Mouse (Mus musculus): ENCODE data around the gene Nat10. TPM values are rescaled to one million over a fixed set of nuclear protein-coding genes. Genes with fewer than 3 reads are reported as not detected.

Nat10 gene
- polyA plus RNA-seq, 1 experiment from 2014 or later, result 21.6 TPM

GRCm38 (mm10) chr2:103682927-103683442, 78.1 kb downstream of the Nat10 start:
- Histone ChIP-seq H3K4me2 (ENCODE audit: low read length) (no peak overlapping the region), H3K9ac (replicated peaks; ENCODE audit: low read length) (no peak overlapping the region), H3K9me3 (ENCODE audit: control insufficient read depth, low read length) (no peaks in the 10 kb centered on the region), H3K27ac (replicated peaks; ENCODE audit: low read depth, low read length) (no peak overlapping the region), H3K27me3 (ENCODE audit: control insufficient read depth, insufficient read depth, low read length) (no peaks in the 10 kb centered on the region), H3K4me3 (replicated peaks; ENCODE audit: low read depth, low read length) (no peak overlapping the region), H3K36me3 (ENCODE audit: control insufficient read depth, insufficient read depth, low read length) (no peaks in the 10 kb centered on the region), H3K4me1 (ENCODE audit: control insufficient read depth, insufficient read depth, low read length) (peaks cover 10% of the 10 kb centered on the region; the same call in 1 of the 2 replicates)
- ATAC-seq (ENCODE audit: low FRiP score, low TSS enrichment) (peak; percentile 62), DNase-seq (peak; percentile 48)
- WGBS, result 75% methylated on average over 9 of the region's 9 CpGs

- 74% methylated on average over 9 of the region's 9 CpGs for WGBS
- Histone ChIP-seq H3K27me3 (ENCODE audit: control insufficient read depth, insufficient read depth, low read length) (no peaks in the 10 kb centered on the region), H3K9ac (replicated peaks; ENCODE audit: low read length) (no peak overlapping the region), H3K4me2 (ENCODE audit: low read length) (no peak overlapping the region), H3K9me3 (ENCODE audit: control insufficient read depth, low read length) (no peaks in the 10 kb centered on the region), H3K27ac (replicated peaks; ENCODE audit: low read depth, low read length) (no peak overlapping the region; the same call in 1 of the 2 replicates), H3K4me3 (replicated peaks; ENCODE audit: low read depth, low read length) (no peak overlapping the region), H3K36me3 (ENCODE audit: control insufficient read depth, insufficient read depth, low read length) (no peaks in the 10 kb centered on the region), H3K4me1 (ENCODE audit: control insufficient read depth, insufficient read depth, low read length) (peaks cover 10% of the 10 kb centered on the region; the same call in 1 of the 2 replicates)
- ATAC-seq (ENCODE audit: low FRiP score, low TSS enrichment) (no peak), DNase-seq (no peak)
Measured at GRCm38 (mm10) chr2:103682261-103682722, 78.8 kb downstream of the Nat10 start.

GRCm38 (mm10) chr2:103681149-103681548, 79.9 kb downstream of the Nat10 start:
- ATAC-seq (ENCODE audit: low FRiP score, low TSS enrichment), result no peak
- H3K4me2 ChIP-seq (ENCODE audit: low read length), result no peak overlapping the region
- 88% methylated on average over 5 of the region's 5 CpGs for WGBS

GRCm38 (mm10) chr2:103680364-103681110, 80.5 kb downstream of the Nat10 start:
- DNase-seq, result no peak
- no peaks in the 10 kb centered on the region for H3K36me3 ChIP-seq (ENCODE audit: control insufficient read depth, insufficient read depth, low read length)
- H3K9ac ChIP-seq (replicated peaks; ENCODE audit: low read length), result no peak overlapping the region
- no peak overlapping the region for H3K4me3 ChIP-seq (replicated peaks; ENCODE audit: low read depth, low read length)
- no peak overlapping the region for H3K27ac ChIP-seq (replicated peaks; ENCODE audit: low read depth, low read length)
- no peaks in the 10 kb centered on the region for H3K9me3 ChIP-seq (ENCODE audit: control insufficient read depth, low read length)
- H3K27me3 ChIP-seq (ENCODE audit: control insufficient read depth, insufficient read depth, low read length), result no peaks in the 10 kb centered on the region
- ATAC-seq (ENCODE audit: low FRiP score, low TSS enrichment), result no peak
- no peak overlapping the region for H3K4me2 ChIP-seq (ENCODE audit: low read length)
- WGBS, result 74% methylated on average over 9 of the region's 9 CpGs
- H3K4me1 ChIP-seq (ENCODE audit: control insufficient read depth, insufficient read depth, low read length), result peaks cover 10% of the 10 kb centered on the region; the same call in 1 of the 2 replicates

More at GRCm38 (mm10) chr2:103681149-103681548, 79.9 kb downstream of the Nat10 start:
- Histone ChIP-seq H3K4me1 (ENCODE audit: control insufficient read depth, insufficient read depth, low read length) (peaks cover 10% of the 10 kb centered on the region; the same call in 1 of the 2 replicates), H3K27ac (replicated peaks; ENCODE audit: low read depth, low read length) (no peak overlapping the region), H3K36me3 (ENCODE audit: control insufficient read depth, insufficient read depth, low read length) (no peaks in the 10 kb centered on the region), H3K9me3 (ENCODE audit: control insufficient read depth, low read length) (no peaks in the 10 kb centered on the region), H3K9ac (replicated peaks; ENCODE audit: low read length) (no peak overlapping the region), H3K27me3 (ENCODE audit: control insufficient read depth, insufficient read depth, low read length) (no peaks in the 10 kb centered on the region), H3K4me3 (replicated peaks; ENCODE audit: low read depth, low read length) (no peak overlapping the region)
- DNase-seq, result no peak

GRCm38 (mm10) chr2:103678433-103678832, 82.6 kb downstream of the Nat10 start:
- 84% methylated on average over 6 of the region's 6 CpGs for WGBS
- ATAC-seq (ENCODE audit: low FRiP score, low TSS enrichment), result no peak

GRCm38 (mm10) chr2:103677614-103678369, 83.3 kb downstream of the Nat10 start:
- Histone ChIP-seq H3K9me3 (ENCODE audit: control insufficient read depth, low read length) (no peaks in the 10 kb centered on the region), H3K4me3 (replicated peaks; ENCODE audit: low read depth, low read length) (no peak overlapping the region), H3K9ac (replicated peaks; ENCODE audit: low read length) (no peak overlapping the region), H3K27me3 (ENCODE audit: control insufficient read depth, insufficient read depth, low read length) (no peaks in the 10 kb centered on the region), H3K4me1 (ENCODE audit: control insufficient read depth, insufficient read depth, low read length) (peaks cover 4% of the 10 kb centered on the region; the same call in 1 of the 2 replicates), H3K4me2 (ENCODE audit: low read length) (no peak overlapping the region), H3K27ac (replicated peaks; ENCODE audit: low read depth, low read length) (no peak overlapping the region), H3K36me3 (ENCODE audit: control insufficient read depth, insufficient read depth, low read length) (no peaks in the 10 kb centered on the region)
- DNase-seq, result no peak
- ATAC-seq (ENCODE audit: low FRiP score, low TSS enrichment), result no peak
- WGBS, result 77% methylated on average over 7 of the region's 7 CpGs

More at GRCm38 (mm10) chr2:103678433-103678832, 82.6 kb downstream of the Nat10 start:
- Histone ChIP-seq H3K36me3 (ENCODE audit: control insufficient read depth, insufficient read depth, low read length) (no peaks in the 10 kb centered on the region), H3K4me1 (ENCODE audit: control insufficient read depth, insufficient read depth, low read length) (peaks cover 10% of the 10 kb centered on the region; the same call in 1 of the 2 replicates), H3K27ac (replicated peaks; ENCODE audit: low read depth, low read length) (no peak overlapping the region), H3K9me3 (ENCODE audit: control insufficient read depth, low read length) (no peaks in the 10 kb centered on the region), H3K27me3 (ENCODE audit: control insufficient read depth, insufficient read depth, low read length) (no peaks in the 10 kb centered on the region), H3K4me3 (replicated peaks; ENCODE audit: low read depth, low read length) (no peak overlapping the region), H3K4me2 (ENCODE audit: low read length) (no peak overlapping the region), H3K9ac (replicated peaks; ENCODE audit: low read length) (no peak overlapping the region)
- DNase-seq, result no peak

- 71% methylated on average over 2 of the region's 2 CpGs for WGBS
- Histone ChIP-seq H3K27ac (replicated peaks; ENCODE audit: low read depth, low read length) (no peak overlapping the region), H3K4me3 (replicated peaks; ENCODE audit: low read depth, low read length) (no peak overlapping the region), H3K27me3 (ENCODE audit: control insufficient read depth, insufficient read depth, low read length) (no peaks in the 10 kb centered on the region), H3K9me3 (ENCODE audit: control insufficient read depth, low read length) (no peaks in the 10 kb centered on the region), H3K4me1 (ENCODE audit: control insufficient read depth, insufficient read depth, low read length) (no peaks in the 10 kb centered on the region), H3K36me3 (ENCODE audit: control insufficient read depth, insufficient read depth, low read length) (no peaks in the 10 kb centered on the region), H3K9ac (replicated peaks; ENCODE audit: low read length) (no peak overlapping the region), H3K4me2 (ENCODE audit: low read length) (no peak overlapping the region)
- ATAC-seq (ENCODE audit: low FRiP score, low TSS enrichment) (no peak), DNase-seq (no peak)
Measured at GRCm38 (mm10) chr2:103676808-103677207, 84.3 kb downstream of the Nat10 start.

GRCm38 (mm10) chr2:103675391-103675790, 85.7 kb downstream of the Nat10 start:
- 90% methylated on average over 5 of the region's 5 CpGs for WGBS
- H3K9me3 ChIP-seq (ENCODE audit: control insufficient read depth, low read length), result no peaks in the 10 kb centered on the region
- no peak overlapping the region for H3K4me3 ChIP-seq (replicated peaks; ENCODE audit: low read depth, low read length)
- no peak for DNase-seq
- H3K4me1 ChIP-seq (ENCODE audit: control insufficient read depth, insufficient read depth, low read length), result no peaks in the 10 kb centered on the region
- no peaks in the 10 kb centered on the region for H3K27me3 ChIP-seq (ENCODE audit: control insufficient read depth, insufficient read depth, low read length)
- H3K9ac ChIP-seq (replicated peaks; ENCODE audit: low read length), result no peak overlapping the region
- H3K27ac ChIP-seq (replicated peaks; ENCODE audit: low read depth, low read length), result no peak overlapping the region
- no peak overlapping the region for H3K4me2 ChIP-seq (ENCODE audit: low read length)
- H3K36me3 ChIP-seq (ENCODE audit: control insufficient read depth, insufficient read depth, low read length), result no peaks in the 10 kb centered on the region
- no peak for ATAC-seq (ENCODE audit: low FRiP score, low TSS enrichment)

All from midbrain, embryonic 14.5 days (tissue).